ENCODE assay signal across 29 mouse cellular contexts in the genomic region with DNA sequence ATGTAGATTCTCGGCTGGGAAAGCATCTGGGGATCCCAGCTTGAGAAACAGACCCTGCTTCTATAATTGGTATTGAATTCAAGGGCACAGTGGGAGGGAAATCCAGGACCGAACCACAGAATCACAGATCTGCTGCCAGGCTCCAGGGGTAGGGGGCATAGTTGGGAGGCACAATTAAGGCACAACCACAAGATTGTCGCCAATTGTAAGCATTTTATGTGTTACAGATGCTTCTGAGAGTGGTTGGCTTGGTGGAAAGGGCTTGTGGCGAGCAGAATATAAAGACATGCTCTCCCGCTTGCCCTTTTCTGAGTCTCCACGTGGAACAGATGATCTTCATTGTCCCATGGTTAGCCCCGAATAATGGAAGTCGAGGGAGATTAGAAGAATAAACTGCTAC.
DNase-seq lines count a peak whose midpoint lies in the region; ATAC-seq and TF ChIP-seq lines count a peak whose summit lies in the region.
"Had no signal": no experiment of that assay in that cellular context is flagged by ENCODE, and none has a peak within 500 bp of the region (broad histone marks: within the 10 kb centered on the region; RNA-seq: fewer than 3 reads in every experiment).

No protein-coding gene starts in this region.

- no peak overlapping the region for H3K4me3 ChIP-seq in forebrain, embryonic 13.5 days
- H3K4me3 ChIP-seq in forebrain, embryonic 12.5 days (replicated peaks): no peak overlapping the region
- no peak overlapping the region for H3K4me3 ChIP-seq in forebrain, embryonic 16.5 days (replicated peaks; ENCODE audit: low read length)
- no peak overlapping the region for H3K4me3 ChIP-seq in midbrain, embryonic 11.5 days (ENCODE audit: low read depth, low read length)
- H3K4me3 ChIP-seq: embryonic facial prominence, embryonic 12.5 days; erythroblast, embryonic 14.5 days; gastrocnemius, adult 2 months; heart, embryonic 12.5 days; heart, embryonic 15.5 days had no signal

- H3K27me3 ChIP-seq in forebrain, embryonic 13.5 days: no peaks in the 10 kb centered on the region
- H3K27me3 ChIP-seq in forebrain, embryonic 12.5 days: no peaks in the 10 kb centered on the region
- no peaks in the 10 kb centered on the region for H3K27me3 ChIP-seq in forebrain, embryonic 16.5 days (replicated peaks; ENCODE audit: control insufficient read depth, insufficient read depth, low read length)
- H3K27me3 ChIP-seq in midbrain, embryonic 11.5 days (ENCODE audit: control insufficient read depth, insufficient read depth, low read length): no peaks in the 10 kb centered on the region
- H3K27me3 ChIP-seq: embryonic facial prominence, embryonic 12.5 days; heart, embryonic 12.5 days; heart, embryonic 15.5 days; Patski had no signal

- peak; percentile 89 for DNase-seq in Muller cell, postnatal 12 days (ENCODE audit: inconsistent ontology term)
- peak; percentile 75 for DNase-seq in brain, embryonic 14.5 days (ENCODE audit: low read depth)
- no peak for DNase-seq in embryo, embryonic 10.5 days (ENCODE audit: low spot score)
- DNase-seq in lung, postnatal 36 days: no peak
- DNase-seq in midbrain, embryonic 11.5 days (ENCODE audit: low spot score, missing footprints): no peak
- DNase-seq: adrenal gland, adult 2 months; adrenal gland, postnatal 14 days; cerebellum, adult 11-12 months; cerebellum, adult 8-10 months; cerebellum, postnatal 10 days; cerebellum, postnatal 36 days; gastrocnemius, adult 2 months; gastrocnemius, postnatal 14 days; heart, adult 18-20 months; heart, postnatal 10 days; heart, postnatal 36 days; kidney, adult 18-20 months had no signal

- no peak for TF ChIP-seq CTCF in brain, embryonic 14.5 days (IDR thresholded peaks at IDR 0.05; ENCODE audit: borderline replicate concordance, extremely low read depth, insufficient read depth, insufficient read length)

- peaks cover 17% of the 10 kb centered on the region for H3K4me1 ChIP-seq in forebrain, embryonic 13.5 days
- H3K4me1 ChIP-seq in forebrain, embryonic 12.5 days: peaks cover 36% of the 10 kb centered on the region
- peaks cover 6% of the 10 kb centered on the region; the same call in 1 of the 2 replicates for H3K4me1 ChIP-seq in forebrain, embryonic 16.5 days (replicated peaks; ENCODE audit: control insufficient read depth, insufficient read depth, low read length)
- H3K4me1 ChIP-seq in midbrain, embryonic 11.5 days (ENCODE audit: control insufficient read depth, insufficient read depth, low read length): peaks cover 7% of the 10 kb centered on the region
- H3K4me1 ChIP-seq: heart, embryonic 15.5 days had no signal

- no peak overlapping the region for H3K9ac ChIP-seq in forebrain, embryonic 13.5 days
- H3K9ac ChIP-seq in forebrain, embryonic 12.5 days: no peak overlapping the region
- H3K9ac ChIP-seq in forebrain, embryonic 16.5 days (replicated peaks; ENCODE audit: low read depth, low read length): no peak overlapping the region
- no peak overlapping the region for H3K9ac ChIP-seq in midbrain, embryonic 11.5 days (ENCODE audit: low read length)
- H3K9ac ChIP-seq: embryonic facial prominence, embryonic 12.5 days; heart, embryonic 12.5 days; heart, embryonic 15.5 days; hindbrain, embryonic 14.5 days had no signal

- peak; percentile 23; the same call in 1 of the 2 replicates for ATAC-seq in forebrain, embryonic 13.5 days
- no peak for ATAC-seq in forebrain, embryonic 12.5 days (ENCODE audit: low FRiP score)
- ATAC-seq in forebrain, embryonic 16.5 days: peak; percentile 13; the same call in 1 of the 2 replicates
- no peak for ATAC-seq in midbrain, embryonic 11.5 days (ENCODE audit: low FRiP score)
- ATAC-seq: hindbrain, postnatal 0 days; inflammation-experienced regulatory T-cells, adult 6 months; intestine, embryonic 16.5 days; Patski had no signal

- no peaks in the 10 kb centered on the region for H3K9me3 ChIP-seq in forebrain, embryonic 13.5 days (replicated peaks)
- no peaks in the 10 kb centered on the region for H3K9me3 ChIP-seq in forebrain, embryonic 12.5 days
- no peaks in the 10 kb centered on the region for H3K9me3 ChIP-seq in forebrain, embryonic 16.5 days (ENCODE audit: control insufficient read depth, low read length)
- H3K9me3 ChIP-seq in midbrain, embryonic 11.5 days (ENCODE audit: control insufficient read depth, low read length): no peaks in the 10 kb centered on the region
- H3K9me3 ChIP-seq: embryonic facial prominence, embryonic 12.5 days; heart, embryonic 12.5 days; heart, embryonic 15.5 days had no signal

- H3K36me3 ChIP-seq in forebrain, embryonic 13.5 days (ENCODE audit: poor library complexity, severe bottlenecking): peaks cover 5% of the 10 kb centered on the region; the same call in 1 of the 2 replicates
- 0 out of 2 replicates have a peak, but pooled peaks cover 5% of the 10 kb centered on the region for H3K36me3 ChIP-seq in forebrain, embryonic 12.5 days (replicated peaks)
- no peaks in the 10 kb centered on the region for H3K36me3 ChIP-seq in forebrain, embryonic 16.5 days (ENCODE audit: control insufficient read depth, insufficient read depth)
- no peaks in the 10 kb centered on the region for H3K36me3 ChIP-seq in midbrain, embryonic 11.5 days (ENCODE audit: control insufficient read depth, insufficient read depth, low read length)
- H3K36me3 ChIP-seq: embryonic facial prominence, embryonic 12.5 days; heart, embryonic 15.5 days had no signal

- TF ChIP-seq POLR2A in brain, embryonic 14.5 days (IDR thresholded peaks at IDR 0.05; ENCODE audit: borderline replicate concordance, extremely low read depth, insufficient read depth, insufficient read length, poor library complexity, severe bottlenecking): no peak

- H3K4me2 ChIP-seq in forebrain, embryonic 13.5 days: no peak overlapping the region
- H3K4me2 ChIP-seq in forebrain, embryonic 12.5 days: no peak overlapping the region
- no peak overlapping the region for H3K4me2 ChIP-seq in forebrain, embryonic 16.5 days (ENCODE audit: low read length)
- H3K4me2 ChIP-seq in midbrain, embryonic 11.5 days: no peak overlapping the region
- H3K4me2 ChIP-seq: embryonic facial prominence, embryonic 12.5 days; heart, embryonic 12.5 days; heart, embryonic 15.5 days; hindbrain, embryonic 14.5 days had no signal

- WGBS in forebrain, embryonic 13.5 days: 20% methylated on average over 8 of the region's 8 CpGs
- 27% methylated on average over 8 of the region's 8 CpGs for WGBS in forebrain, embryonic 12.5 days
- WGBS in forebrain, embryonic 16.5 days: 21% methylated on average over 8 of the region's 8 CpGs
- 52% methylated on average over 8 of the region's 8 CpGs for WGBS in midbrain, embryonic 11.5 days

- H3K27ac ChIP-seq in forebrain, embryonic 13.5 days: no peak overlapping the region
- H3K27ac ChIP-seq in forebrain, embryonic 12.5 days: no peak overlapping the region
- no peak overlapping the region for H3K27ac ChIP-seq in forebrain, embryonic 16.5 days (ENCODE audit: low read length)
- H3K27ac ChIP-seq in midbrain, embryonic 11.5 days (ENCODE audit: low read depth, low read length): no peak overlapping the region
- H3K27ac ChIP-seq: embryonic facial prominence, embryonic 12.5 days; gastrocnemius, adult 2 months; heart, embryonic 15.5 days; hindbrain, embryonic 14.5 days; hindbrain, postnatal 0 days had no signal

Comparison
In these comparisons a context has a peak if more than half of its experiments do, and no peak if none do; other contexts are left out.
1. ATAC-seq: peak in forebrain, embryonic 13.5 days (single experiment) and forebrain, embryonic 16.5 days (single experiment); none in forebrain, embryonic 12.5 days (single experiment) and midbrain, embryonic 11.5 days (single experiment).
2. DNase-seq: peak in Muller cell, postnatal 12 days (single experiment) and brain, embryonic 14.5 days (single experiment); none in embryo, embryonic 10.5 days (single experiment), lung, postnatal 36 days (single experiment) and midbrain, embryonic 11.5 days (single experiment).